ENCODE assay signal across 1 mouse cellular context in genomic region chr17:25127681-25128080, GRCm38 (mm10).
TF ChIP-seq lines count a peak whose summit lies in the region.

No protein-coding gene starts in this region.

TF ChIP-seq in MEL, 35 proteins besides CTCF, POLR2A, EP300 and RAD21:
- TF ChIP-seq SIN3A (IDR thresholded peaks at IDR 0.05; ENCODE audit: low read length) = 0 out of 2 replicates have a peak, but pooled peaks have one; percentile 2
- peak; percentile 59 for TF ChIP-seq GATA1 (IDR thresholded peaks at IDR 0.05; ENCODE audit: low read depth, low read length)
- TF ChIP-seq TBP (IDR thresholded peaks at IDR 0.05; ENCODE audit: low read depth, low read length) = peak; percentile 29; the same call in 1 of the 2 replicates
- no peak for TF ChIP-seq GABPA (IDR thresholded peaks at IDR 0.05; ENCODE audit: low read depth, low read length)
